Mouse (Mus musculus) C2C12 (cell line): Measurements from ENCODE around the gene Unc93a.
"Not testable (repeated sequence)": the region's sequence is repeated elsewhere in the genome, so short reads cannot be mapped to it uniquely, and the experiment has no call there.

Source experiments
- CTCF ChIP-seq: IDR thresholded peaks from one replicate; pipeline ENCODE4 v1.5.1; 2011; ENCODE audit not compliant: control insufficient read depth, insufficient read depth, insufficient read length
- FOSL1 ChIP-seq: IDR thresholded peaks from one replicate; pipeline ENCODE4 v1.8.0; 2011; ENCODE audit warnings: mild to moderate bottlenecking, low read length; ENCODE audit not compliant: poor library complexity, insufficient read depth, severe bottlenecking
- MAX ChIP-seq: IDR thresholded peaks from one replicate; pipeline ENCODE4 v1.6.1; 2011; ENCODE audit warnings: mild to moderate bottlenecking, control low read depth
- MYOD1 ChIP-seq: IDR thresholded peaks from one replicate; pipeline ENCODE4 v1.6.1; 2011; ENCODE audit warnings: low read depth; ENCODE audit not compliant: control insufficient read depth, insufficient read length
- USF1 ChIP-seq: IDR thresholded peaks from one replicate; pipeline ENCODE4 v1.6.1; 2011; ENCODE audit warnings: low read depth, mild to moderate bottlenecking, control low read depth, moderate library complexity

DNA sequence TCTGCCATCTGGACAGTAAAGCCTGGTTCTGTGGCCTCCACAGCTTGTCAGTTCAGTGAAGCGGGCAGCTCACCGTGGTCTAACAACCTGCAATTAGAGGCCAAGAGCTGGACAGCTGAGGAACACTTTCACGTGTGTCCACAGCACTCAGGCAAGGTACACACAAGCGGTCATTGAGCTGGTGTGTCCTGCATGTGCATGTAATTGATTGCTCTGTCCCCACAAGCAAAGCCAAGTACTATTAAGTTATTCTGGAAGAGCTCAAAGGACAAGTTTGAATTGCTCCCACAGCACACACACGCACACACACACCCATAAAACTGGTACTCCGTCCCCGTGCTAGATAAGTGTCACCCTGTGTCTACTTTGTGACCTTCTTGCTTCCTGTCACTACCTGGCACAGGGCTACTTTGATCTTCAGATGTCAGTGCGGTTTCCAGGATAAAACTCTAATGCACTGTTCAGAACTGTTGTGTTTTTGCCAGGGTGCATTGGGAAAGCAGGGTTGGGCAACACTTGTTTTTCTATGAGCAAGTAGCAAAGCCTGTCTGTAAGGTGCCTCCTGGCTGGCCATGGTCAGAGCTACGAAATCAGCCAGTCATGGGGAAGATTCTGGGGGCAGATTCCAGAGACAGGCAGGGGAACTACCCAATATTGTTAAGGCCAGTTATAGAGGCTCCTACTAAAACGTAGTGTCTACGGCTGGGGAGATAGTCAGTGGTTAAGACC, 1.7 kb downstream of the Unc93a start:
- TF ChIP-seq CTCF, USF1, MYOD1, MAX, FOSL1: not testable (repeated sequence)
